Mouse (Mus musculus) liver, embryonic 16.5 days (tissue): ENCODE data around the gene Rere. TPM values are rescaled to one million over a fixed set of nuclear protein-coding genes. Genes with fewer than 3 reads are reported as not detected.
"Not testable (repeated sequence)": the region's sequence is repeated elsewhere in the genome, so short reads cannot be mapped to it uniquely, and the experiment has no call there.

Experiments used
- ATAC-seq: fragments of 200-750 bp; cut with Nextera tagmentation; 2 replicates; pipeline ENCODE4 v1.8.0; 2017; ENCODE audit warnings: low read depth, mild to moderate bottlenecking, moderate number of reproducible peaks, moderate library complexity
- H3K27ac ChIP-seq: fragments of 300-500 bp; sonication (generic); 2 replicates; pipeline ENCODE4 v1.5.1; 2014; ENCODE audit warnings: mild to moderate bottlenecking, low read length
- H3K27me3 ChIP-seq: fragments of 300-500 bp; sonication (generic); 2 replicates; pipeline ENCODE4 v1.6.1; 2014; ENCODE audit warnings: low read depth, low read length, mixed read lengths; ENCODE audit not compliant: control insufficient read depth, insufficient read depth
- H3K36me3 ChIP-seq: fragments of 300-500 bp; sonication (generic); 2 replicates; pipeline ENCODE4 v1.6.1; 2014; ENCODE audit warnings: mild to moderate bottlenecking; ENCODE audit not compliant: control insufficient read depth, insufficient read depth
- H3K4me1 ChIP-seq: fragments of 300-500 bp; sonication (generic); 2 replicates; pipeline ENCODE4 v1.6.1; 2014; ENCODE audit warnings: low read depth, low read length, mixed read lengths; ENCODE audit not compliant: control insufficient read depth
- H3K4me2 ChIP-seq: fragments of 300-500 bp; sonication (generic); 2 replicates; pipeline ENCODE4 v1.6.1; 2014; ENCODE audit warnings: low read depth, low read length, mixed read lengths
- H3K4me3 ChIP-seq: fragments of 300-500 bp; sonication (generic); 2 replicates; pipeline ENCODE4 v1.5.1; 2014; ENCODE audit warnings: low read depth, mild to moderate bottlenecking, low read length
- H3K9ac ChIP-seq: fragments of 300-500 bp; sonication (generic); 2 replicates; pipeline ENCODE4 v1.6.1; 2014; ENCODE audit warnings: low read depth, low read length
- H3K9me3 ChIP-seq: fragments of 300-500 bp; sonication (generic); replicated peaks from 2 replicates; pipeline ENCODE4 v1.6.1; 2016; ENCODE audit warnings: low read length; ENCODE audit not compliant: control insufficient read depth
- WGBS: fragments of 180-500 bp; shearing (Covaris S2); extraction: QIAGEN DNeasy Blood & Tissue Kit; methylation state at CpG from one replicate; pipeline ENCODE4 v1.1.7; 2014; ENCODE audit not compliant: insufficient replicate concordance; 5-methylcytosine and 5-hydroxymethylcytosine counted together
- polyA plus RNA-seq: library from polyadenylated mRNA; unstranded; fragments of >200 nt; fragmentation: Nextera tagmentation; extraction: Ambion mirVana; gene quantifications from 2 replicates; pipeline ENCODE4 v1.2.1, GENCODE M21; 2015

Rere gene
- polyA plus RNA-seq, 1 experiment from 2014 or later = 6.8 TPM

DNA sequence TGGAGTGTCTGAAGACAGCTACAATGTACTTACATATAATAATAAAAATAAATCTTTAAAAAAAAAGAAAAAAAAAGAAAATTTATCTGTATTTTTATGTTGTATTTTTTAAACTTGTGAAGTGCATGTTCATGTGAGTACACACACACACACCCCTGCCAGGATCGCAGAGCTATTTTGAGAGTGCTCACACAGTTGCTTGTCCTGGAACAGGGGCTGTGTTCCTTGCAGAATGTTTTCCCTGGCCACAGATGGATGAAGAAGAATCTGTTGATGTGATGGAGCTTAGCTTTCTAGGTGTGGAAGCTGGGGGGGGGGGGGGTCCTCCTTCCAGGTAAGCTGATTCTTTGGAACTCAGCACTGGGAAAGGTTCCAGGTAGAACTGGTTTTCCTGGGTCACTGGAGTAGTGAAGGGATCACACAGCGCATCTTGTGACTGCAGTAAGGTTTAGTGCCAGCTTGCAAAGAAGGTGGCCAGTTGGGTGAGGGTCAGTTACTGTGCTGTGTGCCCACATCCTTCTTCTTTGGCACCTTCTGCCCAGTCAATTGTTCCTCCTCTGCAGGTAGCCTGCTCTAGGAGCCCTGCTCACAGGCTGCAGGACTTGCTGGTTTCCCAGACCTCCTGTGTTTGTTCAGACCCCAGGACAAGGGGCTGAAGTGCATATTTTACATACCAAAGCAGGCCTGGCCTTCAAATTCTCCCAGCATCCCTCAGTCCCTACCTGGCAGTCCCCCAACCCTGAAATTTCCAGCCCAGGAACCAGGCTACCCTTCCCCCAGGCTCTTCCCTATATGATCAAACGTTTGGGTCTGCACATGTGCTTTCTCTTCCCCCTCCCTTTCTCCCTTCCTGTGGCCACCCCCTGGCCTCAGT lies 317.9 kb downstream of the Rere start:
- Histone ChIP-seq H3K36me3 (no peaks in the 10 kb centered on the region), H3K4me3 (no peak overlapping the region), H3K4me2 (no peak overlapping the region), H3K27me3 (no peaks in the 10 kb centered on the region), H3K4me1 (peaks cover 20% of the 10 kb centered on the region), H3K27ac (no peak overlapping the region), H3K9ac (no peak overlapping the region), H3K9me3 (no peaks in the 10 kb centered on the region)
- 62% methylated on average over 3 of the region's 3 CpGs for WGBS
- no peak for ATAC-seq

DNA sequence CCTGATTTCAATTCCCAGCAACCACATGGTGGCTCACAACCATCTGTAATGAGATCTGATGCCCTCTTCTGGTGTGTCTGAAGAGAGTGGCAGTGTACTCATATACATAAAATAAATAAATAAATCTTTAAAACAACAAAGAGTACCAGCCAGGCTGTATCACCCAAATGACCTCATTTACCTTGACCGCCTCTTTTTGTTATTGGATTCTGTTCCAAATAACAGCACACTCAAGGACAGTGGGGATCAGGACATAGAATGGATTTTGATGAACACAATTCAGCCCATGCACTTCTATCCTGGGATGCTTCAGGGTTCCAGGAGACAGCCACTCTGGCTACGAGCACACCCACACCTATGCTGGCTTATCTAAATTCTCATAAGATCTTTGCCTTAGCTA lies 319.1 kb downstream of the Rere start:
- H3K9ac ChIP-seq, H3K27ac ChIP-seq, ATAC-seq, H3K36me3 ChIP-seq, H3K4me3 ChIP-seq, H3K4me2 ChIP-seq, H3K9me3 ChIP-seq, H3K27me3 ChIP-seq: not testable (repeated sequence)
- WGBS = 73% methylated on average over 2 of the region's 2 CpGs
- peaks cover 10% of the 10 kb centered on the region for H3K4me1 ChIP-seq

- H3K4me1 ChIP-seq = peaks cover 7% of the 10 kb centered on the region
- H3K9me3 ChIP-seq = no peaks in the 10 kb centered on the region
- H3K4me2 ChIP-seq = no peak overlapping the region
- no peak overlapping the region for H3K4me3 ChIP-seq
- H3K27ac ChIP-seq = no peak overlapping the region
- ATAC-seq = no peak
- H3K36me3 ChIP-seq = no peaks in the 10 kb centered on the region
- H3K9ac ChIP-seq = no peak overlapping the region
- H3K27me3 ChIP-seq = no peaks in the 10 kb centered on the region
- WGBS = 85% methylated on average over 10 of the region's 10 CpGs
These were observed 320.0 kb downstream of the Rere start for GRCm38 (mm10) chr4:150601489-150601888.

- peaks cover 4% of the 10 kb centered on the region for H3K4me1 ChIP-seq
- WGBS = 68% methylated on average over 1 of the region's 1 CpGs
- no peak overlapping the region for H3K4me3 ChIP-seq
- H3K9me3 ChIP-seq = no peaks in the 10 kb centered on the region
- H3K9ac ChIP-seq = no peak overlapping the region
- no peak overlapping the region for H3K27ac ChIP-seq
- no peaks in the 10 kb centered on the region for H3K27me3 ChIP-seq
- ATAC-seq = no peak
- H3K4me2 ChIP-seq = no peak overlapping the region
- H3K36me3 ChIP-seq = no peaks in the 10 kb centered on the region
These were observed 322.1 kb downstream of the Rere start for GRCm38 (mm10) chr4:150603366-150604061.

- Histone ChIP-seq H3K36me3 (no peaks in the 10 kb centered on the region), H3K27me3 (no peaks in the 10 kb centered on the region), H3K9me3 (no peaks in the 10 kb centered on the region), H3K4me1 (peaks cover 4% of the 10 kb centered on the region), H3K4me2 (no peak overlapping the region), H3K9ac (no peak overlapping the region), H3K27ac (no peak overlapping the region), H3K4me3 (no peak overlapping the region)
- WGBS = 66% methylated on average over 3 of the region's 3 CpGs
- no peak for ATAC-seq
These were observed 324.4 kb downstream of the Rere start for GRCm38 (mm10) chr4:150605804-150606203.

- 68% methylated on average over 3 of the region's 3 CpGs for WGBS
- no peak overlapping the region for H3K4me3 ChIP-seq
- no peaks in the 10 kb centered on the region; the same call in 1 of the 2 replicates for H3K36me3 ChIP-seq
- H3K9me3 ChIP-seq = no peaks in the 10 kb centered on the region
- H3K4me1 ChIP-seq = peaks cover 4% of the 10 kb centered on the region
- no peak overlapping the region for H3K4me2 ChIP-seq
- ATAC-seq = no peak
- no peak overlapping the region for H3K27ac ChIP-seq
- H3K27me3 ChIP-seq = no peaks in the 10 kb centered on the region
- no peak overlapping the region for H3K9ac ChIP-seq
These were observed 325.2 kb downstream of the Rere start for GRCm38 (mm10) chr4:150606449-150607161.

DNA sequence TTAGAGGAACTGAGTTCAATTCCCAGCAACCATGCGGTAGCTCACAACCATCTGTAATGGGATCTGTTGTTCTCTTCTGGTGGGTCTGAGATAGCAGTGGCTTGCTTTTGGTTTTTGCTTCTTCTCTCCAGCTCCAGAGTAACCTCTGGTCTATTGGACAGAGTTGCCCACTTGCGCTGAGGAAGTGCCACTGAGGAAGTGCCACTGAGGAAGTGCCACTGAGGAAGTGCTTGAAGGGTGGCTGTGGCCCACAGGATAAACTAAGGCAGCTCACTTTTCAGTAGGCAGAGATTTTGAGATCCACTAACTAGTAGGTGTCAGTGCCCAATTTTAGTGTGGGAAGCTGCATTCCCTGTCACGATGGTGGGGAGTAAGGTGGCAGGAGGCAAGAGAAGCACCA lies 327.2 kb downstream of the Rere start:
- 75% methylated on average over 3 of the region's 3 CpGs for WGBS
- ATAC-seq = no peak
- no peak overlapping the region for H3K4me2 ChIP-seq

GRCm38 (mm10) chr4:150613715-150614114 lies 332.3 kb downstream of the Rere start:
- no peaks in the 10 kb centered on the region for H3K27me3 ChIP-seq
- H3K36me3 ChIP-seq = peaks cover 33% of the 10 kb centered on the region
- no peaks in the 10 kb centered on the region for H3K4me1 ChIP-seq
- no peak overlapping the region for H3K4me3 ChIP-seq
- WGBS = 78% methylated on average over 7 of the region's 7 CpGs
- ATAC-seq = no peak
- H3K9me3 ChIP-seq = no peaks in the 10 kb centered on the region
- no peak overlapping the region for H3K4me2 ChIP-seq
- no peak overlapping the region for H3K9ac ChIP-seq
- H3K27ac ChIP-seq = no peak overlapping the region

More for the DNA sequence above, 327.2 kb downstream of the Rere start:
- H3K4me3 ChIP-seq = no peak overlapping the region
- H3K4me1 ChIP-seq = peaks cover 4% of the 10 kb centered on the region
- H3K9ac ChIP-seq = no peak overlapping the region
- H3K9me3 ChIP-seq = no peaks in the 10 kb centered on the region
- H3K27ac ChIP-seq = no peak overlapping the region
- H3K36me3 ChIP-seq = peaks cover 10% of the 10 kb centered on the region
- H3K27me3 ChIP-seq = no peaks in the 10 kb centered on the region
